Mouse (Mus musculus) testis, adult 2 months (tissue): ENCODE results near the gene Lrcol1. TPM values are rescaled to one million over a fixed set of nuclear protein-coding genes. Genes with fewer than 3 reads are reported as not detected.

ENCODE experiments used
- H3K27ac ChIP-seq: fragments of 200-500 bp; 2 replicates; pipeline ENCODE4 v1.5.1; 2012; ENCODE audit warnings: low read depth, low read length; ENCODE audit not compliant: control insufficient read depth, insufficient read depth
- H3K27me3 ChIP-seq: fragments of 200-500 bp; 2 replicates; pipeline ENCODE4 v1.6.1; 2012; ENCODE audit warnings: mild to moderate bottlenecking, low read length, moderate library complexity; ENCODE audit not compliant: control insufficient read depth, insufficient read depth
- H3K36me3 ChIP-seq: fragments of 200-500 bp; 2 replicates; pipeline ENCODE4 v1.6.1; 2012; ENCODE audit warnings: mild to moderate bottlenecking, low read length; ENCODE audit not compliant: control insufficient read depth, insufficient read depth
- H3K4me1 ChIP-seq: fragments of 200-500 bp; 2 replicates; pipeline ENCODE4 v1.6.1; 2012; ENCODE audit warnings: low read length; ENCODE audit not compliant: control insufficient read depth, insufficient read depth
- H3K4me3 ChIP-seq: fragments of 200-500 bp; 2 replicates; pipeline ENCODE4 v1.5.1; 2012; ENCODE audit warnings: low read depth, mild to moderate bottlenecking, low read length, moderate library complexity, mixed read lengths; ENCODE audit not compliant: control insufficient read depth
- CTCF ChIP-seq: fragments of 200-500 bp; IDR thresholded peaks from 2 replicates; pipeline ENCODE4 v1.5.1; 2012; ENCODE audit warnings: low read depth, mild to moderate bottlenecking, inconsistent platforms, low read length, moderate library complexity; ENCODE audit not compliant: control insufficient read depth, insufficient read depth, insufficient replicate concordance
- POLR2A ChIP-seq: fragments of 200-500 bp; IDR thresholded peaks from 2 replicates; pipeline ENCODE4 v1.6.1; 2012; ENCODE audit warnings: low read depth, mild to moderate bottlenecking, inconsistent platforms, low read length, moderate library complexity; ENCODE audit not compliant: control insufficient read depth
- polyA plus RNA-seq: library from polyadenylated mRNA; depleted of rRNA; stranded (reverse); fragments of >200 nt; gene quantifications from 2 replicates; pipeline ENCODE4 v1.2.3, GENCODE M21; 2012; rRNA removed

Gene Lrcol1
- polyA plus RNA-seq, 1 experiment: 0.93 TPM

DNA sequence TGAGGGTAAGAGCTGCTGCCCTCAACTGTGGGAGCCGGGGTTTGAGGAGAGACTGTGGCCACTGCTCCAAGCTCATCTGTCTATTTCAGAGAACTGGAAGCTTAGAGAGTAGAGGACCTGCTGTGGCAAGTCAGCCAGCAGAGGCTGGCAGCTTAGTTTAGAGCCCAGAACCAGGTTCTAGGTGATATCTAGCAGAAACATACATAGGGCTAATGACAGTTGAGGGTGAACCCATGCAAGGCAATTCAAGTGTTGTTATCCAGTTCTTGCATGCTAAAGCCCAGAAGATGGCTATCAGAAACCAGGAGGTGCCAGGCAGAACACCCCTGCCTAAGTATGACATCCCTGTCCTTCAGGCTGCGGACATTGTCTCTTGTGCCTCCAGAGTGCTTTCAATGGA lies 58.0 kb downstream of the Lrcol1 start:
- Histone ChIP-seq H3K4me1 (peaks cover 2% of the 10 kb centered on the region; the same call in 1 of the 2 replicates), H3K36me3 (no peaks in the 10 kb centered on the region), H3K27me3 (no peaks in the 10 kb centered on the region), H3K4me3 (no peak overlapping the region), H3K27ac (no peak overlapping the region)
- TF ChIP-seq CTCF (no peak), POLR2A (no peak)

DNA sequence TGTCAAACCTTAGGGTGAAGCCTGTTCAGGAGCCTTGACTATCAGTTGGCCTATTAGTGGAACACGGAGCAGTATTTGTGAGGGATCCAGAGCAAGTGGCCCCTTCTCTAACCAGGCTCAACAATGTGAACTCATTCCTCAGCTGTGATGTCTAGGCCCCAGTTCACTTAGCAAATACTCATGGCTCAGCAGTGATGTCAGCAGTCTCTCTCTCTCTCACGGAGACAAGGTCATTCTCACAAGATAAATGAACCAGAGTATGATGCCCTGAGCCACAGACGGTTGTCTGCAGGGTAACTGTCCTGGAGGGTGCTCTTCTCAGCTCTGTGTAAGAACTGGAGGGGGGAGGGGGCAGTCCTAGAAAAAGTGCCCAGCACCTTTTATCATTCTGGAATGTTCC lies 59.4 kb downstream of the Lrcol1 start:
- Histone ChIP-seq H3K36me3 (no peaks in the 10 kb centered on the region), H3K27ac (no peak overlapping the region), H3K27me3 (no peaks in the 10 kb centered on the region), H3K4me1 (peaks cover 2% of the 10 kb centered on the region; the same call in 1 of the 2 replicates), H3K4me3 (no peak overlapping the region)
- TF ChIP-seq CTCF (no peak), POLR2A (no peak)

Other genes with a start within 250 kb of the Lrcol1 start
- gene Plcxd1, start 244.8 kb upstream of the Lrcol1 start, polyA plus RNA-seq: 1.1 and 1.2 TPM in 2 replicates
- gene Gtpbp6, start 236.5 kb upstream of the Lrcol1 start, polyA plus RNA-seq: 13.9 and 17.4 TPM in 2 replicates
- 0.16 and 0.25 TPM in 2 replicates for gene Zfp605, start 234.6 kb upstream of the Lrcol1 start, polyA plus RNA-seq
- gene Chfr, start 208.9 kb upstream of the Lrcol1 start, polyA plus RNA-seq: 78.5 and 79.3 TPM in 2 replicates
- gene Golga3, start 168.0 kb upstream of the Lrcol1 start, polyA plus RNA-seq: 37.4 and 40.8 TPM in 2 replicates
- 10.1 and 10.6 TPM in 2 replicates for gene Ankle2, start 113.7 kb upstream of the Lrcol1 start, polyA plus RNA-seq
- 16.0 and 17.4 TPM in 2 replicates for gene Pgam5, start 74.8 kb upstream of the Lrcol1 start, polyA plus RNA-seq
- gene Pxmp2, start 58.5 kb upstream of the Lrcol1 start, polyA plus RNA-seq: 6.4 and 7.6 TPM in 2 replicates
- 36.1 and 37.2 TPM in 2 replicates for gene Pole, start 58.4 kb upstream of the Lrcol1 start, polyA plus RNA-seq
- gene P2rx2, start 1.5 kb upstream of the Lrcol1 start, polyA plus RNA-seq: 70.2 and 93.7 TPM in 2 replicates
- gene Fbrsl1, start 103.8 kb downstream of the Lrcol1 start, polyA plus RNA-seq: 30.6 and 31.2 TPM in 2 replicates
- gene Galnt9, start 199.6 kb downstream of the Lrcol1 start, polyA plus RNA-seq: 0.60 and 0.69 TPM in 2 replicates